Mouse (Mus musculus) left cerebral cortex, adult 9 months (tissue): ENCODE results near the gene Gabbr2.

Experiments used
- DNase-seq, 2 experiments: peaks; one replicate each; pipeline ENCODE4 v3.0.0; 2022; ENCODE audit warnings: low spot score in 2 of 2

The Gabbr2 gene

DNA sequence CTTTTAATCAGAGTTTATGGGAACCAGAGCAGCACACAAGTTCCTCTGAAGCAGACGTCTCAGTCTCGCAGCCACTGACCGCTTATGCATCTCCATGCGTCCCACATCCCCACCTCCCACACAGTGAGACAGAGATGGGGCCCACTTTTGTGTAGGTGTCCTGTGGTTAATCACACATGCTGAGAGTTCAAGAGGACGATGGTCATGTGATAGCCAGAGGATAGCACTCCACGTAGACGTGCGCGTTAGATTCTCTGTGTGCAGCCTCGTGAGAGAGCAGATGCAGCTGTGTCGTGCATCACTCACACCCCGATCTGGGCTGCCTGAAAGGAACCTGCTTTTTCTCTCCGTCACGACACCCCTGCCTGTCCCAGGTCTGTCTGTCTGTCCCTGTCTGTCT lies 167.9 kb downstream of the Gabbr2 start:
- DNase-seq: peak in 1 of 2 experiments; percentile 52

DNA sequence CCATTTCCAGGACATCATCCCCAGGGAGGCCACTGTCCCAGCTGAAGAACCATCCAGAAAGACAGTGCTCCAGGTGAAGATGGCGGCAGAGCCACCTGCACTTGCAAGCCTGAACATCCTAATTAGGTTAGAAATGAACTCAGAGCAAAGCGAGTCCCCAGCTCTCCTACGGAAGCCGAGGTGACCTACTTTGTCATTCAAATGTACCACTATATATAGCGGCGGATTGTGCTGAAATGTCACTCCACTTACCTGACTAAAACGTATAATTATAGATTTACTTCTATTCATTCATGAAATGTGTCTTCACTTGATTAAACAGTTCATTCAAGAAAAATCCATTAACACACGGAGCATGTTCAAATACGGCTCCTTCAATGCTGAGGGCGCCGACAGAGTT lies 170.0 kb downstream of the Gabbr2 start:
- DNase-seq: no peak

DNA sequence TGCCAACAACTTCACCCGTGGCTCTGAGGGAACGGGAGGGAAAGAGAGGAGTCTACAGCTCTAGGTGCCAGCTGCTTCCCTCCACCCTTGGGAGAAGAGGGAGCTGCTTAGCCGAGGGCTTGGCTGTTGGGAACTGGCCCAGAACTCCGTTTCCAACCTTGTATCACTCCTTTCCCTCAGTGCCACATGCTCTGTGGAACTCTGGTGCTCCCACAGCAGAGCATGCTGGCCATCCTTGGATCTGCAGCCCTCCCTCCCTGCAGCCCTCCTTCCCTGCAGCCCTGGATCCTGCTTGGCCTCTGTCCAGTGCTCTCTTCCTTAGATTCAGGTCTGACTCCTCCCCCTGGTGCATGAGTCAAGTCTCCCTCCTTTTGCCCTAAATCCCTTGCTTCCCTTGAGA lies 176.7 kb downstream of the Gabbr2 start:
- peak in 1 of 2 experiments; percentile 60 for DNase-seq

DNA sequence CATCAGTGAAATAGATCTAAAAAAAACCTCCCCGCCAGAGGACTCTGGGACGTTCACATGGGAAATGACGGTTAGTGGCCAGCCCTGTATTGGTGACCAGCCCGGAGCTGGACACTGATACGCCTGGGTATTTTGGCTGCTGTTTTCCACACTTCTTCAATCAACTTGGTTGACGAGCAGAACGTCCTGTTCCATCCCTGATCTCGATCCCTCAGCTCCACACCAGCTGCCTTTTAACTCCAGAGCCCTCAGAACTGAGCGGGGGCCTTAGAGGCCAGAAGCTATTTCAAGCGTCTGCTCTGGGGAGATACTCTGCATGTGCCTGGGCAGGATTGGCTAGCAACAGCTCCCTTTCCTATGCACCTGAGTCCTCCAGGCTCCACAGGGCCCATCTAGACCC lies 177.4 kb downstream of the Gabbr2 start:
- DNase-seq: no peak

- DNase-seq: no peak
Measured at GRCm38 (mm10) chr4:46811165-46811564, 180.5 kb downstream of the Gabbr2 start.

DNA sequence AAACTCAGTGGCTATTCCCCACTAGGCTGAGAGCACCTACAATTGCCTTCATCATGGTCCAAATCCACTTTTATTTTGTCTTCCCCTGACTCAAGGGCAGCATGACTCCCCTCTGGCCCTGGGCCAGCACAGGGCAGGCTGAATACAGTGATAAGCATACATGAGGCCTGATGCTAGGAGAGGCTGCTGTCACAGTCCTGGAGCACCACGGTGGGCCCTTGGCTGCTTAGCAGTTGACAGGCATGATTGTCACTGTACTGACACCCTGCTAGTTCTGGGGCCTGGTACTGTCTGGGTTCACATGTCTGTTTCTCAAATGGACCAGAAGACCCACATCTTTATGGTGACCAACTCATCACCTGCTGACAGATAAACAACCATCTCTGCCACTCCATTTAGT lies 184.8 kb downstream of the Gabbr2 start:
- DNase-seq: no peak

DNA sequence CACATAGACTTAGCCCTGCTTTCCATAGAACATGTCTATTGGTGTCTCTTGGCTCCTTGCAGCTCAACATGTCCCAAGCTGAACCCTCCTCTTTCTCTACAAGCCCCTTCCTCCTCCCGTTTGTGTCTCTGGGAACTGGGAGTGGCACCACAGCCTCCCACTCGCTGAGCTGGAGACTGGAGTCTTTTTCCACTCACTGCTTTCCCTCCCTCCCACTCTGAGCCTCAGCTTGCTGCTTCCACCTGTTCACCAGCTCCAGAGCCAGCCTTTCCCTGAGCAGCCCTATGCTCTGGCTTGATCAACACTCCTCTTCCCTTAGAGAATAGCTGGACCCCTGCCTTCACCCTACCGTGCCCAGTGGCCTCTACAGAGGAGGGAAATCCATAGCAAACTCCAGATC lies 185.8 kb downstream of the Gabbr2 start:
- DNase-seq: peak; percentile 73 to 89

DNA sequence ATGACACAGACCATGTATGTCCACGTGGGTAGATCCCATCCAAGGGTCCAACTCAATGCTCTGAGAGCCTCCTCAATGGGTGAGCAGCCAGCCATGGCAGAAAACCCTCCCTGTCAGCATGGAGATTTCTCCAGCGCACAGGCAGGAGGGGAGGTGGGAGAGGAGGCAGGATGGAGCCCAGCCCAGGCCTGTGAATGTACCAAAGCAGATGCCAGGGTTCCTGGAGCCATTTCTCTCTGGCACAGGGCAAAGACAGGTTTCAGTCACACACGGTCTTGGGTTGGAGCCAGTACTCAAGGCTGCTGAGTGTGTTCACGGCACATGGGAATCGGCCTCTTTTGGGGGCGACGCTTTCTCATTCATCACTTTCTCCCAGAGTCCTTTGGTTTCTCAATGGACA lies 189.3 kb downstream of the Gabbr2 start:
- DNase-seq: no peak

GRCm38 (mm10) chr4:46799904-46800303 lies 191.8 kb downstream of the Gabbr2 start:
- no peak for DNase-seq

- DNase-seq: no peak
Measured at GRCm38 (mm10) chr4:46795707-46796106, 196.0 kb downstream of the Gabbr2 start.

- peak; percentile 78 to 90 for DNase-seq
Measured at GRCm38 (mm10) chr4:46794583-46794982, 197.1 kb downstream of the Gabbr2 start.

DNA sequence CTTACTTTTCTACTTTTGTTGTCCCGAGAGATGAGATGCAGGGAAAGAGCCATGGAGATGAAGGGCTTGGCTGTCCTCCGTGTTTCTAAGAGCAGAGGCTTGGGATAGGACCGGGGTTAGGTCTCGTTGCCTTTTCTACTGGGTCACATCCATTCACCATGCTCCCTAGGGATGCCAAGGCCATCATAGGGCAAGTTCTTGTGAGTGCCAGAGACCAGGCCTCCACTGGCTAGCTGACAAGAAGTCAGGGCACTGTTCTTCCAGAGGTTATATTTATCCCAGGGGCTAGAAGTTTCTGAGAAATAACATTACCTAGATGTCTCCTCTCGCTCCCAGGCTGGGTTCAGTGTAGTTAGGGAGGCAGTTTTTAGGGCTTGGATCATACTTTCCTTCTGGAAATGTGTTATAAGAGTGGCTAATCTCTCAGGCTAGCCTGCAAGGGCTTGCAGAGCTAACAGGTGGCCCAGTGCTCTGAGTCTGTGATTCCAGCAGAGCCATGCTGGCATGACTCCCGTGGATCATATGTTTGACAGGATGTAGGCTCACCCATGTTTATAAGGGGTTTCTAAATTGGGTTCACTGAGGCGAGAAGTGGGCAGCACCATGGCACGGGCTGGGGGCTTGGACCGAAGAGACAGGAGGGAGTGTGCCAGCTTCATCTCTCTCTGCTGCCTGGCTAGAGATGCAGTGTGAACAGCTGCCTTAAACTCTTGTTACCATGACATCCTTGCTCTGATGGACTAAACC lies 199.2 kb downstream of the Gabbr2 start:
- peak; percentile 58 to 82 for DNase-seq

DNA sequence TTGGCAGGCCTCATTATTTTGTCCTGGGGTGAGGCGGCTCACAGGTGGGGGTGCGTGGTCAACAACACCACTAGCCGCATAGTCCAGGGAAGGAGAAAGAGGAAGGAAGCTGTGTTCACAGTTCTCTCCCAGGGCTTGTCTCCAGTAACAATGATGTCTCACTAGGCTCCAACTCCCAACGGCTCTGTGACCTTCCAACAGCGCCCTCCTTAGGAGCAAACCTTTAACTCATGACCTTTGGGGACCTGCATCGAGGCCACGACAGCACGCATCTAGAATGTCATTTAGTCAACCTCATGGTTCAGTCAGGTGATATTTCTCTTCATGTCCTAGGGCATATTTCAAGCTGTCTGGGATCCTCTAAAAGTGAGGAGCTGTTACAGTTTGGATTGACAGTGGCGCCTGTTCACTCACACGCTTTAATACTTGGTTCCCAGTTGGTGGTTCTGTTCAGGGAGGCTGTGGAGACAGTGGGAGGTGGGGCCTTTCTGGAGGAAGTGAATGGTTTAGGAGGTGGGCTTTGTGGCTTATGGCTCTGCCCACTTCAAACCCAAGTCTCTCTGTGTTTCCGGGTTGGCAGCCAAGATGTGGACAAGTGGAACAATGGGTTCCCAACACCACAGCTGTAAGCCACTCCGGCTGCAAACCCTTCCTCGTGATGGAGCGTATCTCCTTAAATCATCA lies 200.3 kb downstream of the Gabbr2 start:
- no peak for DNase-seq

- DNase-seq: no peak
Measured at GRCm38 (mm10) chr4:46790609-46791267, 200.9 kb downstream of the Gabbr2 start.

GRCm38 (mm10) chr4:46784430-46785049 lies 207.1 kb downstream of the Gabbr2 start:
- no peak for DNase-seq

DNA sequence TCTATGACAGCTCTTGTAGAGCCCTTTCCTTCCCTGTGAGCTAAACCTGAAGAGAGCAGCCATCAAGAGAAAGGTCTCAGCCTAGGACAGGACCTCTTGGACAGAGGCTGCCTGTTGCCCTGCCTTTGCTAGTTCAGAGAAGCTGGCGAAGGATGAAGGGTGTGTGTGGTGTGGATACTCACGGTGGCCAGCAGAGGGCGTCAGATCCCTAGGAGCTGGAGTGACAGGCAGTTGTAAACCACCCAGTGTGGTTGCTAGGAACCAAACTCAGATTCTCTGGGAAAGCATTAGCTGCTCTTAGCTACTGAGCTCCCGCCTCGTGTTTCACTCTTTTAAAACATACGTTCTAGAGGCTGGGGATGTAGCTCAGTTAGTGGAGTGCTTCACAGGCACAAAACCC lies 210.6 kb downstream of the Gabbr2 start:
- DNase-seq: no peak

DNA sequence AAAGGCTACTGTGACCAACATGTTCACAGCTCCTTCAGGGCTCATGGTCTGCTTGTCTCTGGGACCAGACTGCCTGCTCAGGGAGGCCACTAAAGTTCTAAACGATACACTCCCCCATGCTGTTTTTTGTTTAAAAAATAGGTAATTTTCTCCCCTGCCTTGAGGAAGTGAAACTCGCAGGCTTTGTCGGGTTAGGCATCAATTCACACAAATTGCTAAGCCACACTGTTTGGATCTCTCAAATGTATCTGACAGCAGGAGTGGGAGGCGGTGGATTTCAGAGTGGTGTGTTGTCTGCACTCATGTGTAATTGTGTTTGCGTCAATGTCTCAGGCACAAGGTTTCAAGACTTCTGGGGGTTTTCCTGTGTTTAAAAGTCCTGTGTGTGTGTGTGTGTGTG lies 215.7 kb downstream of the Gabbr2 start:
- no peak for DNase-seq

- DNase-seq: no peak
Measured at GRCm38 (mm10) chr4:46774652-46775051, 217.0 kb downstream of the Gabbr2 start.

DNA sequence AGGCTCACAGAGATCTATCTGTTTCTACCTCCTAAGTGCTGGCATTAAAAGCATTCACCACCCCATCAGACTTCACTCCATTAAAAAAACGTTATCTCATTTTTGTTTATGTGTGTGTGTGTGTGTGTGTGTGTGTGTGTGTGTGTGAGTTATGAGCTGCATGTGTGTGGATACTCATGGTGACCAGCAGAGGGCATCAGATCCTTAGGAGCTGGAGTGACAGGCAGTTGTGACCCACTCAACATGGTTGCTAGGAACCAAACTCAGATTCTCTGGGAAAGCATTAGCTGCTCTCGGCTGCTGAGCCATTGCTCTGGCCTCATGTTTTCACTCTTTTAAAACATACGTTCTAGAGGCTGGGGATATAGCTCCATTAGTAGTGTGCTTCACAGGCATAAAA lies 218.4 kb downstream of the Gabbr2 start:
- no peak for DNase-seq

DNA sequence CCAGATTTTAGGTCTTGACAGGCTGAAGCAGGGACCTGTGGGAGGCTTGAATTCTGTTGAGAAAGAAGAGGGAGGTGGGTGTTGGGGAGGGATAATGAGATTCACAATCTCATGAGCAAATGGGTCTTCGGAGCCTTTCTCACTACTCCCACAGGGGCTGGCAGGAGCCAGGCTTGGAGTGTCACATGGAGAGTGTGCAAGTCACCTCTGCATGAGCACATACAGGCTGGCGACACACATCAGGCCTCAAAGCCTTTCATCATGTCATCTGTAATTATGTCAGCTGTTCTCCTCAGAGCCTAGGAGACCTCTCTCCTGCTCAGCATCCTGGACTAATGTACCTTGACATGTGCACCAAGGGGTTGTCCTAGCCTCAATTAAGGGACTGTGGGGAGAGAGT lies 219.1 kb downstream of the Gabbr2 start:
- DNase-seq: peak; percentile 42 to 63

DNA sequence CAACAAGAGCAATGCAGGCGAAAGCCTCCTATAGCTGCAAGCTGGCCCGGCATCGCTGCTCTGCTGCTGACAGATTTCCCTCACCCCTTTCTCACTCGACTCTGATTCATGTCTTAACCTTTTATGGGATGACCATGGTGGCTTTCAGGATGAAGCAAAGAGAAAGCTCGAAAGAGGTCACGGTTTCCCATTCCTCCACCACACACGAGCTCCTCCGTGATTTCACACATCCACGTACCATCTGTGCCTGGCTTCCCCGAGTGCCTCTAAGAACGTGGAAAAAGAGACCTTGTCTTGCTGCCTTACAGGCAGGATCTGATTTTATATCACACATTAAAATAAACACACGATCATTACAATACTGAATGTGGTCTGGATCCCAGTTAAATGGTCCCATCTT lies 220.6 kb downstream of the Gabbr2 start:
- peak; percentile 40 to 84 for DNase-seq

- DNase-seq: peak in 1 of 2 experiments; percentile 69
Measured at GRCm38 (mm10) chr4:46770635-46771034, 221.0 kb downstream of the Gabbr2 start.
